Mouse (Mus musculus): ENCODE data around the gene Tmem94.

Gene Tmem94

DNA sequence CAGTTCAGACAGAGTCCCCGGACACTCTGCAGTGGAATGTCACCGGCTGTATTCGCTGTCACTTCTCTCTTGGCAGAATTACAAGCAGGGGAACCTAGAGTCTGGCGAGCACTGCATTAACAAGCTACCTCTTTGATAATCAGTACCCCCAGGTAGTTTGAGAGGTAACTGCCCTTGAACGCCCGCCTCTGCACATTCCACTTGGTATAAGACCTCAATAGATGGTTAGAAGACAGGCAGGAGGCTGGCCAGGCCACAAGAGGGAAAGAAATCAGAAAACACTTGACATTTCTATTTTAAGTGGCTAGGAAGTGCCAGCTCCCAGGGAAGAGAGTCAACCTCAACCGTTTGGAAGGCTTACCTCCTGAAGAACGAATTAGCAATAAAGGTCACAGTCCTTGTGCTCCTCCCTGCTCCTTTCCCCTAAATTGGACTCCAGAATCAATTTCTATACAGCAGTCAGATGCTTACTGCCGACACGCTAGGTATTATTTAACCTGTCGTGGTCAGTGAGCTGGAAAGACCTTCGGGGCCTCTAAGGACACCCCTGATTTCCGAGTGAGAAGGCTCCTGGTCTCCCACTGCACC is 1.2 kb downstream of the Tmem94 start:
- no peak for DNase-seq (ENCODE audit: low read depth, low spot score)

DNA sequence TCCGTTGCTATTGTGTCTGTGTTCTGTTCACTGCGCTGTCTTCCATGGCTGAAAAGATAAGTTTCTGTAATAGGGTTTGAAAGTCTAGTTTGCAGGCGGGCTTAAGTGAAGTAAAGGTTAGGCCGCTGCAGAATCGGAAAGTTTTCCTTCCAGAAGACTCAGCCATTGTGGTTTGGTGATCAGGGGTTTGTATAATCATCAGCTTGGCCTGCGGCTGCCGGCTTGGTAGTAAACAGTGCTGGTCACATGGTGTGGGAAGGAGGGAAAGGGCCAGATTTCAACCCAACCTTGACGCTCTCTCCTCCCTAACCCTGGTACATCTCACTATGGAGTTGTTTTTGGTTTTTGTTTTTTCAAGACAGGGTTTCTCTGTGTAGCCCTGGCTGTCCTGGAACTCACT is 1.7 kb downstream of the Tmem94 start:
- no peak for DNase-seq (ENCODE audit: low read depth, low spot score)

DNA sequence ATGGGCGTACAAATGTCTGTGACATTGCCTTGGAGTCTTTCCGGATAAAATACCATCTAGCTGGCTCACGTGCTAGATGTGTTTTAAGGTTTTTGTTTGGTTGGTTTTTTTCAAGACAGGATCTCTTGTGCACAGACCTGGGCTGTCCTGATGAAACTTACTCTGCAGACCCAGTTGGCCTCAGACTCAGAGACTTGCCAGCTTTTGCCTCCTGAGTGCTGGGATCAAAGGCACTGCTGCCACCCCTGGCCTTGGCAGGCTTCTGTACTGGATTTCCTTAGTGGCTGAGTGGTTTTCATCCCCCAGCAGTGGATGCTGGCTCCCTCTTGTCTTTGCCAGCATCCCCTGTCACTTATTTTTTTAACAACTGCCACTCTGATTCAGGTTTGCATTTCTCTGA is 3.7 kb downstream of the Tmem94 start:
- no peak for DNase-seq (ENCODE audit: low read depth, low spot score)

DNA sequence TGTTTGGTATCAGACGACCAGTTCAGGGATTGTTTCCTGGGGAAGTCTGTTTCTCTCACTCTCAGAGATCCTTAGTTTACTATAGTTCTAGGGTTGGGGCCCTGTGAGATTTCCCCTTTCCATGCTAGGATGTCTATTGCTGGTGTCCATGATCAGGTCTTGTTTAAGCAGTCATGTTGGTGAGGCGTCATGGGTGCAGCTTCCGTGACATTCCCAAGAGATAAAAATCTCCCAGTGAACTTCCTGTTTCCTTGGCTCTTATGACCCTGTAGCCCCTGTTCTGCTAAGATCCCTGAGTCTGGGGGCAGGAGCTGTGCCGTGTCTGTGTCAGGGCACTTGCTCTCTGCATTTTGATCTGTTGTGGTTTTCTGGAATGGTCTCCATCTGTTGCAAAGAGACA is 9.4 kb downstream of the Tmem94 start:
- no peak for DNase-seq (ENCODE audit: low read depth, low spot score)

DNA sequence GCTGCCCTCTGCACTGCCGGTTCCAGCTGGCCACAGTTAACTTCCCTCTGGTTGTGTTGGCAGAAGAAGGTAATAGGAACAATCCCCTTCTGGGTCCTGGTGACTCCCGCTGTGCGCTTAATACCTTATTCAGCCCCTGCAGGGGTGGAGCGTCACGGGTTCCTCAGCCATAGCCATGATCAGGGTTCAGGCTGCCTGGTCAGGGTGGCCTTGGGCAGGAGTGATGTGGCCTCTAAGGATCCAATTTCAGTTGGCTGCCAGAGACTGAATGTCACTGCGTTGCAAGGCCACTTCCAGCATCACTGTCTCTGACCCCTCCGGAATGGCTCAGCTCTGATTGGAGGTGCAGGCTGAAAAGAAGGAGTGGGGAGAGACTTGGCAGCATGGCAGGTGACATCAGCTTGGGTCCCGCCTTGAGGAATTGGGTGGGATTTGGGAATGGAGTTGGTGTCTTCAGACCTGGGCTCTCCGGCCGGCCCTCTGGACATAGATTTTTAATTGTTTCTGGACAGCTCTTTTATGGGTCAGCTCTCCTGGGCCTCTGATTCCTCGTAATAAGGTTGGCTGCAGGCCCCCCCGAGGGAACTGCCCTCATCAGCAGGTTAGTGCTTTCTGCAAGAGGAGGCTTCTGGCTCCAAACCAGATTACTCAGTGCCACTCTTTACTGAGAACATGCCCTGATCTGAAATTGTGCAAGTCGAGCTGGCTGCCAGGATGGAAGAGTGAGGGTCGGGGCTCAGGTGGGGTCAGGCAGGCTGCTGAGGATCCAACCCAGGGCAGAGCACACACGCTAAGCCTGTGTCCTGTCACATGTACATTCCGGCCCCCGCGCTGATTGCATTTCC is 10.8 kb downstream of the Tmem94 start:
- no peak for DNase-seq (ENCODE audit: low read depth, low spot score)

DNA sequence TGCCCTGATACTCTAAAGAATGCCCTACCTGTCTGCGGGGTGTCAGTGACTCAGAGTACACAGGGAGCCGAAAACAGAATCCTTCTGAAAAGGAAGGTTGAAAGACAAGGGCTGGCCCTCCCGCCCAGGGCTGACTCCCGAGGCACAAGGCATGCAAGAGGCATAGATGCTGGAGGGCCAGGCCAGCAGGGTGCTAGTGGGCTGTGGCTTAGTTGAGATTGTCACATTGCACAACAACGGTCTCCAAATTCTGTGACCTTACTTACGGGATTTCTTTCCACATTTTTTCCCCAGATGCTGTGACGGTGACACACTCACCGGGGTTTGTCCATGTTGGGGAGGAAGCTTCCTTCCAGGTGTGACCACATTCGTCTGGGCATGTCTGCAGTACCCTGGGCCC is 11.7 kb downstream of the Tmem94 start:
- DNase-seq (ENCODE audit: low read depth, low spot score): no peak

DNA sequence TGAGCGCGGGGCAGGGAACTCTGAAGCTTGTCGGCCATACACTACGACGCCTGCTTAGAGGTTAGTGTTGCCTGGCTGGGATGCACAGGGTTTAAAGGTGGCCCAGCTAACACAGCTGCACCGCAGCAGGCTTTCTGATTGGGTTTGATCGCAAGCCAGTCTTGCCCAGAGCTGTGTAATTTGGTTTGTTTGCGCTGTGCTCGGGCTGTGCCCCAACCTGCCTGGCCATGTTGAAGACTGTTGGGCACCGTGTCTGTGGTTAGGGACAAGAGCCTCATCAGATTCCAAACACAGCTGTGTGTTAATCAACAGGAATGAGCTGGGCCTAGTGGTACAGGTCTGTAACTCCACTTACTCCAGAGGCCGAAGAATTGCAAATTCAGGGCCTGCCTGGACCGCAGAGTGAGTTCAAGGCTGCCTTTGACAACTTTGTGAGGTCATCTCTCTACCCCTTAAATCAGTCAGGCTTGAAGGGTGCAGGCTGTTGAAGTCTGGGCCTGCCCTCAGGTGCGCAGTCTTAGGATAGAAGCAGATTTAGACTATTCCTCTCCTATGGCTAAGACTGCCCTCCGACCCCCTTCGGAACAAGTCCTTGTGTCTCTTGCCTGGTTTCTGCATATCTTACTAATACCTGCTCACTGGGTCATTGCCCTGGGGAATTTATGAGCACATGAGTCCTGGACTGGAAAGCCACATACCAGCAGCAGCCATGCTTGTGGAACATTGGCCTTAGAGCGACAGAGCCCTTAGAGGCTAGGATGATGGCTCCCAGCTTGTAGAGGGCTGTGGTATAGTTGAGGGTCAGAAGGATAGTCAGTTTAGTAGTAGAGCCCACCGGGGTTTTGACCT is 12.5 kb downstream of the Tmem94 start:
- no peak for DNase-seq (ENCODE audit: low read depth, low spot score)

DNA sequence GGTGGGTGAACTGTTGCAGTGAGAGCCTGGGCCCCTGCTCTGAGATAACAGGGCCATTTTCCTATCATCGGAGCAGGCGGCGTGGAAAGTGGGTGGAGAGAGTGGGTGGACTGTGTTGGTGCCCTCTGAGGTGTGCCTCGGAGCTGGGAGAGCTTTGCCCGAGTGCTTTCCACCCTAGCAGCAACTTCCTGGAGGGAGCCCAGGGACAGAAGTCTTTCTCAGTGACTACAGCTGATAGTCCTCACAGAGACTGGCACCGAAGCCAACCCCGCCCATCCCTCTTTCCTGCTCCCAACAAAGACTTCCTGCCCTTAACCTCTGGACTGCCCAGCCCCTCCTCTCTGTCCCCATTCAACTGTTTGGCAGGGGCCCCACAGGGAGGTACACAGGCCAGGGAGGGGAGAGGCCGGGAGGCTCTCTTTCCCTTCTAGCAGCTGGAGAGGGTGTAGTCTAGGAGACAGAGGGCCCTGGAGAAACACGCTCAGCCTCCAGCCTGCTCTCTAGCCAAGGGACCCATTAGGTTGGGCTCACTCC is 13.9 kb downstream of the Tmem94 start:
- DNase-seq (ENCODE audit: low read depth, low spot score): peak; percentile 16

DNA sequence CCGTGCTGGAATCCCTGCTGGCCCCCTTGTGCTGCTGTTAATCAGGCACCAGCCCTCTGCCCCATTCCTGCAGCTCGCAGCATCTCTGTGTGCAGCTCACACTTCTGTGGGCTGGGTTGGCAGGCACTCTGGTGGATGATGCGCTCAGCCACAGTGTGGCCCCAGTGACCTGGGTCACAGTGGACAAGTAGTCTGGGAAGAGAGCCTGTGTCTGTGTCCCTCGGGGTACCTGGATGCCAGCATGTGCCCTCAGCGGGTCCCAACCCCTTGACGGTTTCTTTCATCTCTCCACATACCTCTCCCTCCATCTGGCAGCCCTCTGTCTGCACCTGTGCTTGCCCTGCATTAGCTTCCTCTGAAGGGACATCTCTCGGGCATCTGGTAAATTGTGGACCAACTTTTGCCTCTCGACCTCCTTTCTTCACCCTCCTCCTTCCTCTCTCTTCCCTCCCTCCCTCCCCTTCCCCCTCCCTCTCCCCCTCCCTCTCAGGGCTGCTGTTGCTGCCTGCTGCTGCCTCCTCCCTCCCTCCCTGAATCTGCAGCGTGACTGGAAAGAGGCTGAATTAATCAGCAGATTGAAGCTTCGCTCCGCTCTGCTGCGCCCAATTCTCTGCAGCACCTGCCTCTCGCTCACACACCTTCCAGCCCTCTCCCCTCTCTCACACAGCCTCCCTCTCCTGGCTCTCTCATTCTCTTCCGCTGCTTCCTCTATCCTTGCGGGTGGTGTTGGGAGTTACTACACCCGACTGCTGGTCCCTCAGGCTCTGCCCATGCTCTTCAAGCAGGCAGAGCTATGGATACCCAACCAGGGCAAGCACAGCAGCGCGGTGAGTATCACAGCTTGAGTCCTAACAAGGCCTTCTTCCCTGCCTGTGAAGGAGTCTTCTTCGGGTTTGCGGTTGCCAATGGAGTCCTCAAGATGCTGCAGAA is 15.2 kb downstream of the Tmem94 start:
- no peak for DNase-seq (ENCODE audit: low read depth, low spot score)

DNA sequence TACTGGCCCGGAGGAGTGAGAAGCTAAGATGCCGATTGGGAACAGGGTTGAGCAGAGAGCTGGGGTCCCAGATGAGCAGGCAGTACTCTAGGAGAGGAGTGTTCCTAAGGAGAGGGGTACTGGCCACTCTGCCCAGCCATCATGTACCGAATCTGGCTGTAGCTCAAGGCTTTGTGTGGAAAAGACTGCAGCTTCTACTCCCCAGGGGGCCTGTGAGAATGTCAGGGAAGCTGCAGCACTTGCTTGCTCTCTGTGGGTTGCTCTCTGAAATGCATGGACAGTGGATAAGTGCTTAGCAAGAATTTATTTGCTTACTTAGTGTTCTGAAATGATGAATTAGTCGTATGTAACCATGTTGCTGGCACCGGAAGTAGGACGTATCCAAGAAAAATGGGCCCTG is 21.2 kb downstream of the Tmem94 start:
- no peak for DNase-seq (ENCODE audit: low read depth, low spot score)

DNA sequence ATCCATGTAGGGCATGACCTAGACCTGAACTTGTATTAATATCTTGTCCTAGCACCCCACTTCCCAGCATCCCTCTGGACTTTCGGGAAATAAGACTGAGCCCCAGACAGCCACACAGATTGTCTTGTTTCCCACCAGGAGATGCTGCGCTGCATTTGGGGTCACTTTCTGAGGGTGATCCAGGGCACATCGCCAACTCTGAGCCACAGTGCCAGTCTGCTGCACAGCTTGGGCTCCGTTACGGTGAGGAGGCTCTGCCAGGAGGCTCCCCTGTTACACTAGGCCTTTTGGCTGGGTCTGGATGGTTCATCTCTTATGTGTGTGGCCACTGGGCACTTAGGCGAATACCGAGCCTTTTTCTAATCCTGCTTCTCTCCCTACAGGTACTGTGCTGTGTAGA is 24.6 kb downstream of the Tmem94 start:
- no peak for DNase-seq (ENCODE audit: low read depth, low spot score)

DNA sequence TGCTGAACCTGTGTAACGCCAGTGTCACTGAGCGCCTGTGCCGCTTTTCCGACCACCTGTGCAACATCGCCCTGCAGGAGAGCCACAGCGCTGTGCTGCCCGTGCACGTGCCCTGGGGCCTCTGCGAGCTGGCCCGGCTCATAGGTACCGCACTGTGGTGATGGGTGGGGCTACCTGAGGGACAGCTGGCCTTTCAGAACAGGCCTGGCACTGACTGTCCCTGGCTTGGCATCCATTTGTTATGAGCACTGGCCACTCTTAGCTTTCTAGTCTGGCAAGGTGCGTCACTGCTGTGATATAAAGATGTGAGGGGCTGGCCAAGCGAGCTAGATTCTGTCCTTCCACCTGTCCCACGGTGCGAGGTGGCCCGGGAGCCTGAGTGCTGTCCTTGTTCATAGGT is 26.7 kb downstream of the Tmem94 start:
- no peak for DNase-seq (ENCODE audit: low read depth, low spot score)

DNA sequence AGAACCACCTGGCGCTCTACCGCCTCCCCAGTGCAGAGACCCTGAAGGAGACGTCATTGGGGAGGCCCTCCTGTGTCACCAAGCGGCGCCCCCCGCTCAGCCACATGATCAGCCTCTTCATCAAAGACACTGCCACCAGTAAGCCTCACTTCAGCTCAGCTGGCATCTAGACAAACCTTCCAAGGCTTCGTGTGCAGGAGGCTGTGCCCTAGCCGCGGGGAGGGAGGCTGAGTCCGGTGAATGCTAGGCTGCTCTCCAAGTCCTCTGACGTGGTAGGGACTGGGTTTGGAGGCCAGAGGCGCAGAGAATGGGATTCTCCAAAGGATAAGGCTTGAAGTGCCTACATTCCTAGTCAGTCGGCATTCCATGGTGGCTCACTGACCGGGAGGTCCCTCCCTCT is 27.1 kb downstream of the Tmem94 start:
- DNase-seq (ENCODE audit: low read depth, low spot score): no peak

DNA sequence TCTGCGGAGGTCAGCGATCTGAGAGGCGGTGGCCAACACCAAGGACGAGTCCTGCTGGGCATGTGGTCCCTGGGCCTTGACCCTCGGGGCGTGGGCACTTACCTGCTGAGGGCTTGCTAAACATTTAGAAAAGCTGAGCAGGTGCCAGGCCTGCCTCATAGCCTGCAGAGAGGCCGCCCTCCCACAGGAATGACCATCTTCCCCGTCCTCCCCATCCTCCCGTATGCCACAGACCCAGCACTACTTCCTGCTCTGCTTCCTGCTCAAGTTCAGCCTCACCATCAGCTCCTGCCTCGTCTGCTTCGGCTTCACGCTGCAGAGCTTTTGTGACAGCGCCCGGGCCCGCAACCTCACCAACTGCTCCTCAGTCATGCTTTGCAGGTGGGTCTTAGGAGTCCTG is 31.7 kb downstream of the Tmem94 start:
- no peak for DNase-seq (ENCODE audit: low read depth, low spot score)

DNA sequence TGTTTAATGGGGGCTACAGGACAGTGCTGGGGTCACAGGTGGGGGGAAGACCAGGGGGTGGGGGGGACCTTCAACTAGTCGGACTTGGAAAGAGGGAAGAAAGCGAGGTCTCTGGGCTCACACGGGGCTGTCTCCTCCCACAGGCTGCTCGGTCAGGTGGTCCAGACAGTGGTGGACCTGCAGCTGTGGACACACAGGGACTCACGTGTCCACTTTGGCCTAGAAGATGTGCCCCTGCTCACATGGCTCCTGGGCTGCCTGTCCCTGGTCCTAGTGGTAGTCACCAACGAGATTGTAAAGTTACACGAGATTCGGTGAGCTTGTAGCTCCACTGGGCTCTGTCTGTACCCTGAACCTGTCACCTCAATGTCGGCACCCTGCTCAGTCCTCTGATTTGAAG is 32.4 kb downstream of the Tmem94 start:
- DNase-seq (ENCODE audit: low read depth, low spot score): no peak

DNA sequence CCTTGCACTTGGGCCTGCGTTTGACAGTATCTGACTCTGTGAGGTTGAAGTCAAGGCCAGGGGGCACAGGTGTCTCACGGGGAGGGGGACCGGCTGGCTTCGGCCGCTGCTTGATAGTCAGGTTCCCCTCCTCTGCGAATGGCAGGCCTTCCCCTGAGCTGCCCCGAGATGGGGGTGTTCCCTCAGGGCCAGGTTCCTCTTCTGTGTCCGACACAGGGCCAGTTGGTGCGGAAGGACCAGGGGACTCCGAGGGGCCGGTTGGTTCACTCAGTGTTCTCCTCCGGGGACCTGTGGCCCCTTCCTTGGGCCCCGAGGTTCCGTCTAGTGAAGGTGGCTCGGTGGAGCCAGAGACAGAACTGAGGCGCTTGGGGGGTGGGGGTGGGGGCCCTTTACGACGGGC is 35.7 kb downstream of the Tmem94 start:
- DNase-seq (ENCODE audit: low read depth, low spot score): no peak

DNA sequence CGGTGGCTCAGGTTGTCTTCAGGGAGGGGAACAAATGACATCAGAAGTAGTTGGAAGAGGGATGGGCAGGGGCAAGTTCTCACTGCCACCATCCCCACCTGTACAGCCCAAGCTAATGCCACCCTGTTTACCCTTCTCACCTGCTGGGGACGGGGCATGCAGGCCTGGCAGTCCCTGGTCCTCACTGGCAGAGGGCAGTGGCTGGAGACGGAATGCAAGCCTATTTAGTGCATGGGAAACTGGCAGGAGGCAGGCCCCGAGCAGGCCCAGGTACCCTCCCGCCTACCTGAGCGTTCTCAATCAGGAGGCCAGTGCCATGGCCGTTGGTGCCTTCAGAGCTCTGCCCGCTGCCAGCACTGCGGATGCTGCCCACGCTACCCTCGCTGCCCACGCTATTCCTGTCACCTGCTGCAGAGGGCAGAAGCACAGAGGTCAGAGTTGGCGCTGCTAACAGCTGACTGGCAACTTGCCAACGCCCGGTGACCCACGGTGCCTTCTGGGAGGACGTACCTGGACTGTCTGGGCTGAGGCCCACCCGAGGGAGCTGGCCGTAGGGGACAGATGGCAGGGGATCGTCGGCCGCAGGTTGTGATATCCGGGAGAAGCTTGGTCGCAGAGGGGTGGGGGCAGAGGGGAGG is 38.0 kb downstream of the Tmem94 start:
- no peak for DNase-seq (ENCODE audit: low read depth, low spot score)

DNA sequence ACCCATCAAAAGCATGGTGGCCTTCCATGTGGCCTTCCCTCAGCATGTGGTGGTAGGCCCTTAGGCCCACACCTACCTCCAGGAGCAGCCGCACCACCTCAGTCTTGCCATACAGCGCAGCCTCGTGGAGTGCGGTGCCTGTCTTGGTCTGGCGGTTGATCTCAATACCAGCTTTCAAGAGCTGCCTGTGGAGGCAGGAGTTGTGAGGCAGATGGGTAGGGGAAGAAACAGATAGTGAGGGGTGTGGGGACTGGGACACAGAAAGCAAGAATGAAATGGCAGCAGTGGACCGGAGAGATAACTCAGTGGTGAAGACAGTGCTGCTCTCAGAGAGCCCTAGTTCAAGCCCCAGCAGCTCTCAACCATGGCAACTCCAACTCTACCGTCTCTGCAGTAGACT is 39.8 kb downstream of the Tmem94 start:
- DNase-seq (ENCODE audit: low read depth, low spot score): no peak

DNA sequence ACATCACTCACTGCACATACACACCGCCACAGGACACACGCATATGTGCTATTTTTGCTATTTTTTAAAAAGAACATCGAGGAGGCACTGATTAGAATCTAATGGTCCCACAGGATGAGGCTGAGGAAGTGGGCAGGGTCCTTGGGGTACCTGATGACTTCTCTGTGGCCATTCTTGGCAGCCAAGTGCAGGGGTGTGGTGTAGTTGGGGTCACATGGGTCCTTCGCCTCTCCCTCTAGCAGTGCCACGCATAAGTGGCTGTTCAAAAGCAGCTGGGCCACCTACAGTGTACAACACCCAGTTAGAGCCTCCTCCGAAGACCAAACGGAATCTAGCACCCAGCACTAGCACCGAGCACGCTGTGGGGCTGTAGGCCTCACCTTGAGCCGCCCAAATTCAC is 40.9 kb downstream of the Tmem94 start:
- DNase-seq (ENCODE audit: low read depth, low spot score): no peak

DNA sequence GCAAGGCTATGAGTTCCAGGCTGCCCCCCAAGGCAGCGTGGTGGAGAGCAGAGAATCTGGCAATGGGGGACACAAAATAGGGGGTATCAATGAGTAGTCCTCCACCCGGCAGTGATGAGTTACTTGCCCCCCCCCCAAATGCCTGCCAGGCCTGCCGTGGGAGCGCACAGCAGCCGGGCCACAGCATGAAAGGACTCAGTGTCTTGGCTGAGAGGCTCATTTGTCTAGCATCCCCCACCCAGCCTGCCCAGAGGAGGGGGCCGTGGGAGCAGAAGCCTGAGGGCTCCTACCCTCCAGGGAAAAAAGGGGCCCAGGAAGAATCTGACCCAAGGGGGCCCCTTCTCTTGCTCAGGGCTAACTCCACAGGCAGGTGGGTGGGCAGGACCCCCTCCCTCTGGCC is 42.1 kb downstream of the Tmem94 start:
- no peak for DNase-seq (ENCODE audit: low read depth, low spot score)

DNA sequence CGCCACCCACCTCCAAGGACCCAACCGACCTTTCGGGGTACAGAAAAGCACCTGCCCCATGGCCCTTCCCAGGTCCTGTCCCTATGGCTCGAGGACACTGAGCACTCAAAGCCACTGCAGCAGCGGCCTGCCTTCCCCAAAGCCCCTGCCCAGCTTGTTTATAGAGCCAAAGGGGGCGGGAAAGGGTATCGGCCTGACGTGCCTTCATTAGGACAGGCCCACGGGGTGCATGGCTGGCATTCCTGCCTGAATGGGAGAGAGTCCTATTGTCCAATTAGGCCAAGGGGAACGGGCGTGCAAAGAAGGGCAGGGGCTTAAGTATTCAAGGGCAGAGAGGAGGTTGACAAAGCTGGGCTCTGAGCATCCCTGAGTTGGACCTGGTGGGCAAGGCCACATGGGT is 42.7 kb downstream of the Tmem94 start:
- DNase-seq (ENCODE audit: low read depth, low spot score): no peak
